Mouse (Mus musculus) limb, embryonic 13.5 days (tissue): ENCODE measurements around the gene Gm9964. TPM values are rescaled to one million over a fixed set of nuclear protein-coding genes. Genes with fewer than 3 reads are reported as not detected.

Experiments used
- ATAC-seq: fragments of 200-750 bp; cut with Nextera tagmentation; 2 replicates; pipeline ENCODE4 v1.8.0; 2017; ENCODE audit warnings: low read depth, moderate number of reproducible peaks, moderate TSS enrichment; ENCODE audit not compliant: low FRiP score
- H3K27ac ChIP-seq: fragments of 300-500 bp; sonication (generic); 2 replicates; pipeline ENCODE4 v1.5.1; 2015; ENCODE audit warnings: inconsistent platforms, mild to moderate bottlenecking, moderate library complexity
- H3K27me3 ChIP-seq: fragments of 300-500 bp; sonication (generic); 2 replicates; pipeline ENCODE4 v1.6.1; 2015; ENCODE audit warnings: mild to moderate bottlenecking, inconsistent platforms
- H3K36me3 ChIP-seq: fragments of 300-500 bp; sonication (generic); 2 replicates; pipeline ENCODE4 v1.6.1; 2015; ENCODE audit warnings: inconsistent platforms, mild to moderate bottlenecking, moderate library complexity
- H3K4me1 ChIP-seq: fragments of 300-500 bp; sonication (generic); 2 replicates; pipeline ENCODE4 v1.6.1; 2015; ENCODE audit warnings: inconsistent platforms
- H3K4me2 ChIP-seq: fragments of 300-500 bp; sonication (generic); replicated peaks from 2 replicates; pipeline ENCODE4 v1.6.1; 2015; ENCODE audit warnings: inconsistent platforms, mild to moderate bottlenecking, moderate library complexity
- H3K4me3 ChIP-seq: fragments of 300-500 bp; sonication (generic); 2 replicates; pipeline ENCODE4 v1.5.1; 2015; ENCODE audit warnings: moderate library complexity, mild to moderate bottlenecking, inconsistent platforms
- H3K9ac ChIP-seq: fragments of 300-500 bp; sonication (generic); 2 replicates; pipeline ENCODE4 v1.6.1; 2015; ENCODE audit warnings: mild to moderate bottlenecking, inconsistent platforms
- H3K9me3 ChIP-seq: fragments of 300-500 bp; sonication (generic); 2 replicates; pipeline ENCODE4 v1.6.1; 2016; ENCODE audit warnings: inconsistent platforms
- WGBS: fragments of 180-500 bp; shearing (Covaris S2); methylation state at CpG from one replicate; pipeline ENCODE4 v1.1.7; 2015; 5-methylcytosine and 5-hydroxymethylcytosine counted together
- polyA plus RNA-seq: library from polyadenylated mRNA; unstranded; fragments of >200 nt; fragmentation: Nextera tagmentation; extraction: Ambion mirVana; gene quantifications from 2 replicates; pipeline ENCODE4 v1.2.1, GENCODE M21; 2015

Gm9964 gene
- polyA plus RNA-seq: not detected in 2 replicates

GRCm38 (mm10) chr11:79296856-79297491 lies at the start of gene Gm9964:
Gm9964 (minus strand) TSS chr11:79296906.
- no peak within 1 kb of the TSS for H3K4me2 ChIP-seq
- WGBS: 86% methylated on average over 5 of the region's 5 CpGs
- H3K9ac ChIP-seq: no peak within 1 kb of the TSS
- H3K36me3 ChIP-seq: no peaks in the 10 kb centered on the region
- no peak within 1 kb of the TSS for H3K27ac ChIP-seq
- H3K9me3 ChIP-seq: no peaks in the 10 kb centered on the region
- H3K4me3 ChIP-seq: no peak within 1 kb of the TSS
- no peaks in the 10 kb centered on the region for H3K27me3 ChIP-seq
- H3K4me1 ChIP-seq: no peaks in the 10 kb centered on the region
- ATAC-seq: no peak

GRCm38 (mm10) chr11:79339808-79340781 lies 43.4 kb upstream of the Gm9964 start:
- Histone ChIP-seq H3K9me3 (no peaks in the 10 kb centered on the region), H3K4me1 (peaks cover 20% of the 10 kb centered on the region), H3K27ac (peak overlapping the region; percentile 93), H3K4me2 (peak overlapping the region; percentile 86), H3K36me3 (peaks cover 10% of the 10 kb centered on the region), H3K9ac (peak overlapping the region; percentile 98), H3K27me3 (no peaks in the 10 kb centered on the region), H3K4me3 (peak overlapping the region; percentile 89)
- 0% methylated on average over 26 of the region's 63 CpGs for WGBS
- ATAC-seq: peak; percentile 74

GRCm38 (mm10) chr11:79339234-79339807 lies 42.6 kb upstream of the Gm9964 start, which contains the start of gene Nf1:
Nf1 (plus strand) TSS chr11:79339693.
- ATAC-seq: peak; percentile 95
- Histone ChIP-seq H3K4me3 (peak within 1 kb of the TSS; percentile 89), H3K4me1 (peaks cover 20% of the 10 kb centered on the region), H3K27ac (peak within 1 kb of the TSS; percentile 93), H3K27me3 (no peaks in the 10 kb centered on the region), H3K9ac (peak within 1 kb of the TSS; percentile 98), H3K4me2 (peak within 1 kb of the TSS; percentile 86), H3K9me3 (no peaks in the 10 kb centered on the region), H3K36me3 (peaks cover 10% of the 10 kb centered on the region)
- WGBS: under 1% methylated on average over 47 of the region's 49 CpGs

- Histone ChIP-seq H3K9me3 (no peaks in the 10 kb centered on the region), H3K27me3 (no peaks in the 10 kb centered on the region), H3K9ac (peak overlapping the region; percentile 98), H3K27ac (peak overlapping the region; percentile 93; the same call in 1 of the 2 replicates), H3K4me1 (peaks cover 20% of the 10 kb centered on the region), H3K36me3 (peaks cover 10% of the 10 kb centered on the region), H3K4me2 (peak overlapping the region; percentile 86), H3K4me3 (peak overlapping the region; percentile 89)
- ATAC-seq: no peak
- WGBS: 48% methylated on average over 4 of the region's 4 CpGs
Measured at GRCm38 (mm10) chr11:79338621-79339020, 41.9 kb upstream of the Gm9964 start.

- ATAC-seq: no peak
- Histone ChIP-seq H3K4me1 (peaks cover 19% of the 10 kb centered on the region), H3K4me3 (no peak overlapping the region), H3K27ac (no peak overlapping the region), H3K9ac (no peak overlapping the region), H3K27me3 (no peaks in the 10 kb centered on the region), H3K9me3 (no peaks in the 10 kb centered on the region), H3K4me2 (no peak overlapping the region), H3K36me3 (peaks cover 5% of the 10 kb centered on the region; the same call in 1 of the 2 replicates)
- 94% methylated on average over 5 of the region's 5 CpGs for WGBS
Measured at GRCm38 (mm10) chr11:79336722-79337267, 40.1 kb upstream of the Gm9964 start.

- H3K4me3 ChIP-seq: no peak overlapping the region
- H3K4me1 ChIP-seq: peaks cover 10% of the 10 kb centered on the region
- H3K27me3 ChIP-seq: no peaks in the 10 kb centered on the region
- peaks cover 5% of the 10 kb centered on the region; the same call in 1 of the 2 replicates for H3K36me3 ChIP-seq
- ATAC-seq: no peak
- H3K9me3 ChIP-seq: no peaks in the 10 kb centered on the region
- WGBS: 93% methylated on average over 6 of the region's 6 CpGs
- H3K4me2 ChIP-seq: no peak overlapping the region
- no peak overlapping the region for H3K9ac ChIP-seq
- no peak overlapping the region for H3K27ac ChIP-seq
Measured at GRCm38 (mm10) chr11:79335077-79335476, 38.4 kb upstream of the Gm9964 start.

- Histone ChIP-seq H3K4me2 (no peak overlapping the region), H3K4me1 (peaks cover 10% of the 10 kb centered on the region), H3K27ac (no peak overlapping the region), H3K27me3 (no peaks in the 10 kb centered on the region), H3K9me3 (no peaks in the 10 kb centered on the region), H3K4me3 (no peak overlapping the region), H3K36me3 (no peaks in the 10 kb centered on the region), H3K9ac (no peak overlapping the region)
- 98% methylated on average over 1 of the region's 1 CpGs for WGBS
- no peak for ATAC-seq
Measured at GRCm38 (mm10) chr11:79329585-79329984, 32.9 kb upstream of the Gm9964 start.

GRCm38 (mm10) chr11:79328060-79328459 lies 31.4 kb upstream of the Gm9964 start:
- Histone ChIP-seq H3K36me3 (no peaks in the 10 kb centered on the region), H3K27me3 (no peaks in the 10 kb centered on the region), H3K4me2 (no peak overlapping the region), H3K4me1 (peaks cover 13% of the 10 kb centered on the region), H3K9me3 (no peaks in the 10 kb centered on the region), H3K9ac (no peak overlapping the region), H3K4me3 (no peak overlapping the region), H3K27ac (no peak overlapping the region)
- ATAC-seq: no peak
- WGBS: 84% methylated on average over 4 of the region's 4 CpGs

GRCm38 (mm10) chr11:79327106-79327505 lies 30.4 kb upstream of the Gm9964 start:
- Histone ChIP-seq H3K9ac (no peak overlapping the region), H3K4me1 (peaks cover 13% of the 10 kb centered on the region), H3K36me3 (no peaks in the 10 kb centered on the region), H3K4me2 (no peak overlapping the region), H3K9me3 (no peaks in the 10 kb centered on the region), H3K27me3 (no peaks in the 10 kb centered on the region), H3K4me3 (no peak overlapping the region), H3K27ac (no peak overlapping the region)
- WGBS: 25% methylated on average over 4 of the region's 4 CpGs
- ATAC-seq: no peak; the same call in 1 of the 2 replicates

GRCm38 (mm10) chr11:79325663-79326062 lies 29.0 kb upstream of the Gm9964 start:
- Histone ChIP-seq H3K9me3 (no peaks in the 10 kb centered on the region), H3K4me2 (no peak overlapping the region), H3K9ac (no peak overlapping the region), H3K36me3 (no peaks in the 10 kb centered on the region), H3K4me3 (no peak overlapping the region), H3K4me1 (peaks cover 13% of the 10 kb centered on the region), H3K27me3 (no peaks in the 10 kb centered on the region), H3K27ac (no peak overlapping the region)
- no peak for ATAC-seq
- 85% methylated on average over 8 of the region's 8 CpGs for WGBS

- Histone ChIP-seq H3K9me3 (no peaks in the 10 kb centered on the region), H3K9ac (no peak overlapping the region), H3K27ac (no peak overlapping the region; the same call in 1 of the 2 replicates), H3K4me3 (no peak overlapping the region), H3K4me2 (no peak overlapping the region), H3K36me3 (no peaks in the 10 kb centered on the region), H3K27me3 (no peaks in the 10 kb centered on the region), H3K4me1 (peaks cover 7% of the 10 kb centered on the region; the same call in 1 of the 2 replicates)
- whole genome bisulfite sequencing: 63% methylated on average over 12 of the region's 12 CpGs
- ATAC-seq: no peak
Measured at GRCm38 (mm10) chr11:79323985-79324685, 27.4 kb upstream of the Gm9964 start.
